Comparison of ENCODE assay signal across 16 mouse cellular contexts in the genomic region with DNA sequence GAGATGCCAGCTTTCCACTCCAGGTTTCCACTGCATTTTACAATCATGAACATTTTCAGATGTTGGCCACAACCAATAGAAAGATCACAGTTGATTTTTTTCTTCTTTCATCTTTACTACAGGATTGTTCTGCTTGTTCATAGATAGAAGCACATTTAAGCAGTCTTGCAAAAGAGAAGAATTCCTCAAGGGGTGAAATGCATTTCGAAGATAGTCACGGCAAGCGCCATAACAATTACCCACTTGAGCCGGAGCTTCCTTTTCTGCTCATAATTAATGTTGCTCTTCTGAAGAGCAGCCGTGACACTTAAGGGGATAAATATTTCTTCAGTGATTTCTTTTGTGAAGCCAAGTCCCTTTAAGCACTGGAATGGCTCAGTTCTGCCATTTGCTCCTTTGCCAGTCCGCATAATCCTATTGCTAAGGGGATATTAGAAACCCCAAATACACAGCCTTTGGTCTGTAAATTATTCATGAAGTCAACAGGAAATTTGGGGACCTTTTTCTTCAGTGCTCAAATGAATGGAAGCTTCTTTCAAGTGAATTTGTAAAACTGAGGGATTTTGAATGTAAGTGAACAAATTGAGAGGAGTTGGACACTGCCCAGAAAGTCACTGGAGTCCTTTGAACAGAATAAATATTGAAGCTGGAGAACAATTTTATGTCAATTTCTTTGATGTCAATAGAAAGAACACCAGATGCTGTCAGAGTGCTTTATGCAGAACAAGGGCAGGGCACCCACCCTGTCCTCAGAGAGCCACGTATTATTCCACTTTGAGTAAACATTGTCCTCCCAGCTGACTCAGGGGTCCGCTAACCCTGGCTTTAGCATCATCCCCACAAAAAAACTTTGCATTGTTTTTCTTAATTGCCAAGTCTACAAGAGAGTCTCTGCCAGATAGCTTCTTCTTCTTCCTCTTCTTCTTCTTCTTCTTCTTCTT.
"Had no signal": no experiment of that assay in that cellular context is flagged by ENCODE, and none has a peak within 500 bp of the region (broad histone marks: within the 10 kb centered on the region; RNA-seq: fewer than 3 reads in every experiment).

No protein-coding gene starts in this region.

- H3K4me1 ChIP-seq: limb, embryonic 15.5 days; liver, embryonic 12.5 days; megakaryocyte, embryonic 14.5 days; neural tube, embryonic 12.5 days; stomach, embryonic 15.5 days had no signal

- H3K4me2 ChIP-seq: kidney, embryonic 15.5 days; limb, embryonic 15.5 days; liver, embryonic 12.5 days; lung, embryonic 14.5 days; neural tube, embryonic 12.5 days; stomach, embryonic 15.5 days had no signal

- H3K9me3 ChIP-seq: kidney, embryonic 15.5 days; limb, embryonic 15.5 days; liver, embryonic 12.5 days; neural tube, embryonic 12.5 days; stomach, embryonic 15.5 days had no signal

- ATAC-seq: liver, embryonic 12.5 days had no signal

- H3K36me3 ChIP-seq: kidney, embryonic 15.5 days; limb, embryonic 15.5 days; liver, embryonic 12.5 days; neural tube, embryonic 12.5 days; stomach, embryonic 15.5 days had no signal

- H3K27ac ChIP-seq: kidney, embryonic 15.5 days; left cerebral cortex, adult 2 months; limb, embryonic 15.5 days; liver, embryonic 12.5 days; macrophage; neural tube, embryonic 12.5 days; stomach, embryonic 15.5 days had no signal

- DNase-seq: kidney, adult 2 months; kidney, postnatal 14 days; lung, embryonic 14.5 days; lung, postnatal 10 days; retina, postnatal 1 day; right cerebral cortex, postnatal 4 days; thymus, postnatal 14 days had no signal

- H3K4me3 ChIP-seq: kidney, embryonic 15.5 days; left cerebral cortex, adult 2 months; limb, embryonic 15.5 days; liver, embryonic 12.5 days; megakaryocyte, embryonic 14.5 days; myocyte; neural tube, embryonic 12.5 days; stomach, embryonic 15.5 days had no signal

- H3K27me3 ChIP-seq: kidney, embryonic 15.5 days; limb, embryonic 15.5 days; liver, embryonic 12.5 days; megakaryocyte, embryonic 14.5 days; neural tube, embryonic 12.5 days; stomach, embryonic 15.5 days had no signal

- H3K9ac ChIP-seq: kidney, embryonic 15.5 days; limb, embryonic 15.5 days; liver, embryonic 12.5 days; lung, embryonic 14.5 days; neural tube, embryonic 12.5 days; stomach, embryonic 15.5 days had no signal
